Mouse (Mus musculus) limb, embryonic 14.5 days (tissue): ENCODE results near the gene Slc16a6. TPM values are rescaled to one million over a fixed set of nuclear protein-coding genes. Genes with fewer than 3 reads are reported as not detected.

ENCODE experiments used
- ATAC-seq: fragments of 200-750 bp; cut with Nextera tagmentation; 2 replicates; pipeline ENCODE4 v1.8.0; 2017; ENCODE audit warnings: low read depth, moderate number of reproducible peaks, moderate TSS enrichment; ENCODE audit not compliant: low FRiP score
- DNase-seq: peaks from one replicate; pipeline ENCODE4 v3.0.0-alpha.2; 2015; ENCODE audit warnings: low spot score
- H3K27ac ChIP-seq: fragments of 300-500 bp; sonication (generic); replicated peaks from 2 replicates; pipeline ENCODE4 v1.5.1; 2014; ENCODE audit warnings: low read depth, mild to moderate bottlenecking, low read length, moderate library complexity, mixed read lengths
- H3K27me3 ChIP-seq: fragments of 300-500 bp; sonication (generic); 2 replicates; pipeline ENCODE4 v1.6.1; 2014; ENCODE audit warnings: low read length, mixed read lengths; ENCODE audit not compliant: control insufficient read depth, insufficient read depth
- H3K36me3 ChIP-seq: fragments of 300-500 bp; sonication (generic); 2 replicates; pipeline ENCODE4 v1.6.1; 2014; ENCODE audit warnings: mild to moderate bottlenecking, low read length, moderate library complexity, mixed read lengths; ENCODE audit not compliant: control insufficient read depth, insufficient read depth
- H3K4me1 ChIP-seq: fragments of 300-500 bp; sonication (generic); 2 replicates; pipeline ENCODE4 v1.6.1; 2014; ENCODE audit warnings: antibody characterized with exemption, low read length, mixed read lengths; ENCODE audit not compliant: control insufficient read depth, insufficient read depth
- H3K4me2 ChIP-seq: fragments of 300-500 bp; sonication (generic); replicated peaks from 2 replicates; pipeline ENCODE4 v1.6.1; 2014; ENCODE audit warnings: low read depth, mild to moderate bottlenecking, low read length, moderate library complexity; ENCODE audit not compliant: severe bottlenecking
- H3K4me3 ChIP-seq: fragments of 300-500 bp; sonication (generic); replicated peaks from 2 replicates; pipeline ENCODE4 v1.5.1; 2014; ENCODE audit warnings: low read length
- H3K9ac ChIP-seq: fragments of 300-500 bp; sonication (generic); 2 replicates; pipeline ENCODE4 v1.6.1; 2014; ENCODE audit warnings: mild to moderate bottlenecking, low read depth, low read length, moderate library complexity; ENCODE audit not compliant: severe bottlenecking
- H3K9me3 ChIP-seq: fragments of 300-500 bp; sonication (generic); 2 replicates; pipeline ENCODE4 v1.6.1; 2016; ENCODE audit warnings: low read length; ENCODE audit not compliant: control insufficient read depth
- POLR2A ChIP-seq: fragments of 200-500 bp; IDR thresholded peaks from 2 replicates; pipeline ENCODE4 v1.8.0; 2012; ENCODE audit warnings: inconsistent platforms, mild to moderate bottlenecking, moderate library complexity, borderline replicate concordance; ENCODE audit not compliant: insufficient read depth, insufficient read length; ENCODE audit errors: extremely low read depth
- WGBS: fragments of 180-500 bp; shearing (Covaris S2); extraction: QIAGEN DNeasy Blood & Tissue Kit; methylation state at CpG from one replicate; pipeline ENCODE4 v1.1.7; 2014; 5-methylcytosine and 5-hydroxymethylcytosine counted together
- polyA plus RNA-seq, 2 experiments: library from polyadenylated mRNA; depleted of rRNA in 1 of 2; stranded (reverse) in 1 of 2; unstranded in 1 of 2; fragments of >200 nt; fragmentation: Nextera tagmentation in 1 of 2; extraction: Ambion mirVana in 1 of 2; gene quantifications; 2 replicates each; pipeline versions ENCODE4 v1.2.1 to v1.2.3; 2012 to 2014

The Slc16a6 gene
- polyA plus RNA-seq, 2 experiments: 2.9 to 5.9 TPM

GRCm38 (mm10) chr11:109497990-109498389, 24.6 kb upstream of the Slc16a6 start:
- no peak for TF ChIP-seq POLR2A
- Histone ChIP-seq H3K4me3 (no peak overlapping the region), H3K4me2 (no peak overlapping the region), H3K9me3 (no peaks in the 10 kb centered on the region), H3K36me3 (no peaks in the 10 kb centered on the region), H3K9ac (no peak overlapping the region), H3K27me3 (no peaks in the 10 kb centered on the region), H3K4me1 (0 out of 2 replicates have a peak, but pooled peaks cover 6% of the 10 kb centered on the region), H3K27ac (no peak overlapping the region)
- WGBS: 62% methylated on average over 9 of the region's 9 CpGs
- no peak for ATAC-seq
- no peak for DNase-seq

GRCm38 (mm10) chr11:109496996-109497714, 23.8 kb upstream of the Slc16a6 start:
- ATAC-seq: no peak

DNA sequence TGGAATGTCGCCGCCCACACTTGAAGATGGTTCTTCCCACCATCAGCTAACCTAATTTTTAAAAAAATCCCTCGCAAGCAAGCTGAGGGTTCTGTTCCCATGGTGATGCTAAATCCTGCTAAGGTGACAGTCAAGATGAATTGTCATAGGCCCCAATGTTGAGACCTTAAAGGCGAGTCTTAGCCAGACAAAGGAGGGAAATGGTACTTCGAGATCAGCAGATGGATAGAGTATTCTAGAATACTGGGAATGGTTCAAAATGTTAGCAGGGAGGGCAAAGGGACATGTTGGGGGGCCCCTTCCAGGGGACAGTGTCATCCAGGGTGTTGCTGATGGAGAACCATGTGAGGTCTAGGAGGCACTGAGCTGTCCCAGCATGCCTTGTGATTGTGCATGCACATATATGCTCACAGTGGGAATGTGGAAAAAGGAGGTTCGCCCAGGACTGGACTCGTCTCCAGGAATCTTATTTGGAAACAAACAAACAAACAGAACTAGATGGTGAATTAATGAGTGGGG, 23.1 kb upstream of the Slc16a6 start:
- Histone ChIP-seq H3K4me3 (no peak overlapping the region), H3K4me2 (no peak overlapping the region), H3K27me3 (no peaks in the 10 kb centered on the region), H3K9ac (no peak overlapping the region), H3K27ac (no peak overlapping the region), H3K36me3 (no peaks in the 10 kb centered on the region), H3K4me1 (0 out of 2 replicates have a peak, but pooled peaks cover 6% of the 10 kb centered on the region), H3K9me3 (no peaks in the 10 kb centered on the region)
- TF ChIP-seq POLR2A: no peak
- DNase-seq (no peak), ATAC-seq (no peak)
- WGBS: 81% methylated on average over 7 of the region's 7 CpGs

More at GRCm38 (mm10) chr11:109496996-109497714, 23.8 kb upstream of the Slc16a6 start:
- WGBS: 61% methylated on average over 6 of the region's 6 CpGs
- H3K9ac ChIP-seq: no peak overlapping the region
- no peaks in the 10 kb centered on the region for H3K27me3 ChIP-seq
- no peak overlapping the region for H3K4me3 ChIP-seq
- H3K4me1 ChIP-seq: 0 out of 2 replicates have a peak, but pooled peaks cover 6% of the 10 kb centered on the region
- TF ChIP-seq POLR2A: no peak
- no peak overlapping the region for H3K4me2 ChIP-seq
- no peak for DNase-seq
- H3K9me3 ChIP-seq: no peaks in the 10 kb centered on the region
- H3K36me3 ChIP-seq: no peaks in the 10 kb centered on the region
- H3K27ac ChIP-seq: no peak overlapping the region

DNA sequence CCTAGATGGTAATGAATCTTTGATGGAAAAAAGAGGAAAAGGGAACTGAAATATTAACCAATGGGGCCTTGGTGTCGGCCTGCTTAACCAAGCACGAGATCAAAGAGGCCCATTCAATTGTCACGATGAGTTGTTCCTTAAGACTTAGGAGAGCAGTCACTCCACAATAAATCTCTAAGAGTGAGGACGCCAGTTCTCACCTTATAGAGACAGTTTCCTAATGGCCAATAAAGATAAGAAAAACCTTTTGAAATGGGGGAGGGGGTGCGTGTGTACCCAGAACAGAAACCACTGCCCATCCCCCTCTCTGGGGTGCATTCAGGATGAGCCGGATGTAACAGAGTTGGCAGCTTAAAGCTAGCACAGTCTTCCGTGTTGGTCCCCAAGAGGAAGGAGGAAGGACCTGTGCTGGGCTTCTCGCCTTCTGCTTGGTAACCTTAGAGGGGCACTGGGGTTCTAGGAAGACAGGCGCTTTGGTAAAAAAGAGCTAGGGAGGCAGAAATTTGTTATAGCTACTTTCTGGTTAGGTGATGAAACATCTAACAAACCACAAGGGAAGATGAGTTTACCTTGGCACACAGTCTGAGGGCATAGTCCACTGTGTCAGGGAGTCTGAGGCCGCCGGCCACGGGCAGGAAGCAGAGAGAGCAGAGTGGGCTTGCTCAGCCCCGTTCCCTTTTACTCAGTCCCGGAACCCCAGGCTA, 22.5 kb upstream of the Slc16a6 start:
- Histone ChIP-seq H3K27me3 (no peaks in the 10 kb centered on the region), H3K9ac (no peak overlapping the region), H3K27ac (no peak overlapping the region), H3K36me3 (no peaks in the 10 kb centered on the region), H3K4me1 (0 out of 2 replicates have a peak, but pooled peaks cover 6% of the 10 kb centered on the region), H3K4me2 (no peak overlapping the region), H3K9me3 (no peaks in the 10 kb centered on the region), H3K4me3 (no peak overlapping the region)
- ATAC-seq (no peak), DNase-seq (no peak)
- no peak for TF ChIP-seq POLR2A
- 46% methylated on average over 14 of the region's 14 CpGs for WGBS
